Mouse (Mus musculus) adrenal gland, adult 18-20 months (tissue): ENCODE results near the gene Rundc3a. TPM values are rescaled to one million over a fixed set of nuclear protein-coding genes. Genes with fewer than 3 reads are reported as not detected.
A peak's percentile ranks its signal among the peaks of the same experiment; 100 is the strongest.
"Not testable (repeated sequence)": the region's sequence is repeated elsewhere in the genome, so short reads cannot be mapped to it uniquely, and the experiment has no call there.

Experiments
- DNase-seq, 2 experiments: peaks; one replicate each; pipeline ENCODE4 v3.0.0; 2021 to 2022; ENCODE audit warnings: low spot score in 2 of 2
- total RNA-seq, 2 experiments: library from RNA; stranded (reverse); gene quantifications; 1 replicate in 1 of 2; 2 replicates in 1 of 2; pipeline ENCODE4 v1.2.3; 2021

Rundc3a gene
- total RNA-seq, 2 experiments from 2014 or later: 40.0 to 45.9 TPM

GRCm38 (mm10) chr11:102367504-102368280, 25.5 kb upstream of the Rundc3a start:
- no peak for DNase-seq

GRCm38 (mm10) chr11:102368347-102368746, 24.9 kb upstream of the Rundc3a start:
- DNase-seq: no peak

GRCm38 (mm10) chr11:102369263-102369662, 23.9 kb upstream of the Rundc3a start:
- no peak for DNase-seq

- DNase-seq: no peak
Measured at GRCm38 (mm10) chr11:102370285-102370684, 22.9 kb upstream of the Rundc3a start.

GRCm38 (mm10) chr11:102371926-102372685, 21.1 kb upstream of the Rundc3a start:
- no peak for DNase-seq

- no peak for DNase-seq
Measured at GRCm38 (mm10) chr11:102372936-102373335, 20.3 kb upstream of the Rundc3a start.

- no peak for DNase-seq
Measured at GRCm38 (mm10) chr11:102373646-102374045, 19.6 kb upstream of the Rundc3a start.

GRCm38 (mm10) chr11:102374108-102374725, 19.0 kb upstream of the Rundc3a start:
- no peak for DNase-seq

- DNase-seq: peak; percentile 58 to 68
Measured at GRCm38 (mm10) chr11:102375196-102376173, 17.7 kb upstream of the Rundc3a start.

- no peak for DNase-seq
Measured at GRCm38 (mm10) chr11:102376196-102376835, 16.9 kb upstream of the Rundc3a start.

GRCm38 (mm10) chr11:102377186-102377585, 16.0 kb upstream of the Rundc3a start:
- DNase-seq: no peak

GRCm38 (mm10) chr11:102380091-102380490, 13.1 kb upstream of the Rundc3a start:
- no peak for DNase-seq

- no peak for DNase-seq
Measured at GRCm38 (mm10) chr11:102381341-102382100, 11.7 kb upstream of the Rundc3a start.

GRCm38 (mm10) chr11:102382794-102383193, 10.4 kb upstream of the Rundc3a start:
- DNase-seq: no peak

GRCm38 (mm10) chr11:102383365-102384136, 9.7 kb upstream of the Rundc3a start:
- DNase-seq: no peak

- DNase-seq: no peak
Measured at GRCm38 (mm10) chr11:102384418-102384817, 8.8 kb upstream of the Rundc3a start.

- DNase-seq: no peak
Measured at GRCm38 (mm10) chr11:102385075-102385474, 8.1 kb upstream of the Rundc3a start.

- no peak for DNase-seq
Measured at GRCm38 (mm10) chr11:102386121-102386520, 7.1 kb upstream of the Rundc3a start.

GRCm38 (mm10) chr11:102389436-102389835, 3.8 kb upstream of the Rundc3a start:
- not testable (repeated sequence) for DNase-seq
